Mouse (Mus musculus): ENCODE measurements around the gene Cxcl15.
"Not testable (repeated sequence)": the region's sequence is repeated elsewhere in the genome, so short reads cannot be mapped to it uniquely, and the experiment has no call there.

Cxcl15 gene

GRCm38 (mm10) chr5:90795392-90795791 is 1.1 kb downstream of the Cxcl15 start:
- not testable (repeated sequence) for DNase-seq

GRCm38 (mm10) chr5:90804574-90804973 is 10.2 kb downstream of the Cxcl15 start:
- no peak for DNase-seq

GRCm38 (mm10) chr5:90806050-90806449 is 11.7 kb downstream of the Cxcl15 start:
- no peak for DNase-seq

- DNase-seq = no peak
Observed at GRCm38 (mm10) chr5:90807176-90807950, 13.0 kb downstream of the Cxcl15 start.

GRCm38 (mm10) chr5:90819756-90820155 is 25.4 kb downstream of the Cxcl15 start:
- DNase-seq = no peak

- no peak for DNase-seq
Observed at GRCm38 (mm10) chr5:90832145-90832767, 37.9 kb downstream of the Cxcl15 start.

GRCm38 (mm10) chr5:90832768-90833388 is 38.5 kb downstream of the Cxcl15 start:
- DNase-seq = no peak

- no peak for DNase-seq
Observed at GRCm38 (mm10) chr5:90834436-90834835, 40.1 kb downstream of the Cxcl15 start.

GRCm38 (mm10) chr5:90838582-90838981 is 44.2 kb downstream of the Cxcl15 start:
- no peak for DNase-seq

GRCm38 (mm10) chr5:90840902-90841869 is 46.9 kb downstream of the Cxcl15 start:
- no peak for DNase-seq

- DNase-seq = no peak
Observed at GRCm38 (mm10) chr5:90843891-90844290, 49.6 kb downstream of the Cxcl15 start.

GRCm38 (mm10) chr5:90850096-90850495 is 55.8 kb downstream of the Cxcl15 start:
- not testable (repeated sequence) for DNase-seq

GRCm38 (mm10) chr5:90851391-90851790 is 57.1 kb downstream of the Cxcl15 start:
- not testable (repeated sequence) for DNase-seq
